Mouse (Mus musculus): ENCODE results near the gene Hoxa2. TPM values are rescaled to one million over a fixed set of nuclear protein-coding genes. Genes with fewer than 3 reads are reported as not detected.

Hoxa2 gene
- polyA plus RNA-seq, 1 experiment from 2014 or later, result 0.10 TPM

DNA sequence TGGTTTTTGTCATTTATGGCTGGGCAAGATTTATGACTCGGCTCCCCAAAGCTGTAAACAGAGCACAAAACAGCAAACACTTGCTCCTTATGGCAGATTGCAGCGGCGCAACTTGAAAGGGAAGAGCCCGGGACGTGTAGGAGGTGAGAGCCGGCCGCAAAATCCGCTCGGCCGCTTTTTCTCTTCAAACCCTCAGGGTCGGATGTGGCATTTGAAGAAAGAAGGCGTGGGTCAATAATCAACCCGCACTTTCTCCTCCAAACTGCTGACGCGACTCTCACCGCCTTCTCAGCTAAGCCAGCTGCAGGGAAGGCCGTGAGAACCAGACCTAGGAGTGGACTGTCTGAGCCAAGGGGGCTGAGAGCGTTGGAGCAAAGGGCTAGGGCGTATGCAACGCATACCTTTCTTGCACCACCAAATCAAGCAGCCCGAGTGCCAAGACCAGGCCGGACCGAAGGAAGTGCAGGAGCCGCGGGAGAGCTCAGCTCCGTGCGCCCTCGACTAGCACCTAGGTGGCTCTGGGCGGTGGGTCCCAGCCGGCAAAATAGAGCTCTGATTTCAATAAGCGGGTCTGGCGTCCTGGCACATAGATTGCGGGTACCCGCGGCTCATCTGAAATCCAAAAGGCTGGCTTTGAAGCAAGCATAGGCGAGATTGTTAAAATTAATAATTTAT lies 12.6 kb upstream of the Hoxa2 start, which contains the start of gene 5730596B20Rik:
TSS of gene 5730596B20Rik (plus strand) at position 438 of the 675 bp plus-strand sequence.
- Histone ChIP-seq H3K36me3 (ENCODE audit: control insufficient read depth, insufficient read depth, low read length) (no peaks in the 10 kb centered on the region), H3K27me3 (ENCODE audit: control insufficient read depth, insufficient read depth, low read depth, low read length) (peaks cover 82% of the 10 kb centered on the region), H3K4me1 (ENCODE audit: control insufficient read depth, insufficient read depth, low read length) (peaks cover 5% of the 10 kb centered on the region), H3K27ac (ENCODE audit: low read length) (no peak within 1 kb of the TSS), H3K4me3 (ENCODE audit: low read depth, low read length) (no peak within 1 kb of the TSS), H3K9me3 (replicated peaks; ENCODE audit: control insufficient read depth, low read length, poor library complexity, severe bottlenecking) (no peaks in the 10 kb centered on the region), H3K4me2 (ENCODE audit: low read length) (no peak within 1 kb of the TSS), H3K9ac (ENCODE audit: low read depth, low read length) (no peak within 1 kb of the TSS)
- no peak for ATAC-seq
- WGBS, result under 1% methylated on average over 36 of the region's 36 CpGs

DNA sequence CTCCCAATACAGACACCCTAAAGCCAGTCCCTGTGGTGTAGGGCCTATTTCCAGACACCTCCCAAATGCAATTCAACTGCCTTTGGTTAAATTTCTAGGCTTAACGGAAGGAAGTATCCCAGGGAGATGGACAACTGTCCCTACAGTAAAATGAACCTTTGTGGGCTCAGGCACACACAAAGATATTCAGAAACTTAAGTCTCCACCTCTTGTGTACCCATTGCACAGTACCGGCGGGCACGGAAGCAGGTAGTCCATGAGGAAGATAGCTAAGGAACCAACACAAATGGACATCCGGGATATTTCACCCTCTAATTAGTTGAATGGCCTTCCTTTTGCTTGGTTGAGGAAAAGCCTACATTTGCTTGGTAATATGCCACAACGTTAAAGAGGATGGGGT lies 11.8 kb upstream of the Hoxa2 start:
- Histone ChIP-seq H3K27ac (ENCODE audit: low read length) (no peak overlapping the region), H3K4me3 (ENCODE audit: low read depth, low read length) (no peak overlapping the region), H3K4me2 (ENCODE audit: low read length) (no peak overlapping the region), H3K9me3 (replicated peaks; ENCODE audit: control insufficient read depth, low read length, poor library complexity, severe bottlenecking) (no peaks in the 10 kb centered on the region), H3K27me3 (ENCODE audit: control insufficient read depth, insufficient read depth, low read depth, low read length) (peaks cover 82% of the 10 kb centered on the region), H3K4me1 (ENCODE audit: control insufficient read depth, insufficient read depth, low read length) (peaks cover 5% of the 10 kb centered on the region), H3K9ac (ENCODE audit: low read depth, low read length) (no peak overlapping the region), H3K36me3 (ENCODE audit: control insufficient read depth, insufficient read depth, low read length) (no peaks in the 10 kb centered on the region)
- ATAC-seq, result no peak
- under 1% methylated on average over 6 of the region's 6 CpGs for WGBS

DNA sequence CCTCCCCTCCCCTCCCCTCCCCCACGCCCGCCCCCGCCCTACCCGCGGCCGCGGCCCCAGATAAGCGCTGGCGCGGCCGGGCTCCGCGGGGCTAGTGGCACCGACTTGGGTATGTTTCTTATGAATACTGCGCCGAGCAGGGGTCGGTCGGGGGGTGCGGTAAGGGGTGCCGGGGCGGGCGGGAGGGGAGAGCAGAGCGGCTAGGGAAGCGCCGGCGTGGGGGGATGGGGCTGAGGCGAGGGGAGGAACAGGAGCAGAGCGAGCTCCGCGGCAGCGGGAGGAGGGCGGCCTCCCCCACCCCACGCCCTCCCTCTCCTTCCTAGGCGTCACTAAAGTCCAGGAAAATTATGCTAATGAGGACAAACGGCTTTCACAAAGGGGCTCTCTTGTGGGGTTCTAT lies 11.2 kb upstream of the Hoxa2 start:
- Histone ChIP-seq H3K4me3 (ENCODE audit: low read depth, low read length) (no peak overlapping the region), H3K27me3 (ENCODE audit: control insufficient read depth, insufficient read depth, low read depth, low read length) (peaks cover 82% of the 10 kb centered on the region), H3K9me3 (replicated peaks; ENCODE audit: control insufficient read depth, low read length, poor library complexity, severe bottlenecking) (no peaks in the 10 kb centered on the region), H3K36me3 (ENCODE audit: control insufficient read depth, insufficient read depth, low read length) (no peaks in the 10 kb centered on the region), H3K4me1 (ENCODE audit: control insufficient read depth, insufficient read depth, low read length) (peaks cover 5% of the 10 kb centered on the region), H3K9ac (ENCODE audit: low read depth, low read length) (no peak overlapping the region), H3K4me2 (ENCODE audit: low read length) (no peak overlapping the region), H3K27ac (ENCODE audit: low read length) (no peak overlapping the region)
- WGBS, result 3% methylated on average over 19 of the region's 35 CpGs
- no peak for ATAC-seq

DNA sequence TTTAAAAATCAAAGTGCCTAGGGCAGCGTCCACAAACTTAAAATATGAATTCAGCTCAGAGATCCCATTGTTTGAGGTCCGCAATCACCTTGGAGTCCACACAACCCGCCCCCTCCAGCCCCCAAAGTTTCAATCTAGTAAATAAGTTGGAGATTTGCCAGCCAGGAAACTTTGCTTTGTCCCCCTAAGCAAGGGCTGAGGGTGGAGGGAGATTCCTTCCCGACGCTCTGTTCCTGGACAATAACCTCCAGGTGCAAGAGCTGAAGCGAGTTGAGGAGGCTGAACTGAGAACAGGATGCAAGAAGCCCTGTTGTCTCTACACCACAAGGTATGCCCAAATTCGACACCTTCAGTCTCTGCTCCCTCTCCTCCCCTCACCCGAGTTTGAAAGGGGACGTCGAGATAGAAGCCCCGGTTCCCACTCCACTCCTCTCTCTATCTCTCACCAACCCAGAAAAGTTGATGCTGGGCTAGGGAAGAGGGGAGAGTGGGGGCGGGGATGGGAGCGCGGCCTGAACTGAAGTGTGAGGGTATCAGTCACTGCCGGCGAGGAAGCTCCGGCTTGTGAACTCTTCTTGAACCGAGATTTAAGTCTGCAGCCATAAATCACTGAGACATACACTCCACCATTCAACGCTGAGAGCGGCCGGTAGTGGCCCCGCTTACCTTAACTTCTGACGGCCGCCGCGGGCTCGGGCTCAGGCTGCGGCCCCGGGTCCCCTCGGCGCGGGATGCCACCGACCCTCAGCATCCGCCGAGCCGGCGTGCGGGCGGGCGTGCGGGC lies 10.5 kb upstream of the Hoxa2 start:
- H3K4me3 ChIP-seq (ENCODE audit: low read depth, low read length), result no peak overlapping the region

DNA sequence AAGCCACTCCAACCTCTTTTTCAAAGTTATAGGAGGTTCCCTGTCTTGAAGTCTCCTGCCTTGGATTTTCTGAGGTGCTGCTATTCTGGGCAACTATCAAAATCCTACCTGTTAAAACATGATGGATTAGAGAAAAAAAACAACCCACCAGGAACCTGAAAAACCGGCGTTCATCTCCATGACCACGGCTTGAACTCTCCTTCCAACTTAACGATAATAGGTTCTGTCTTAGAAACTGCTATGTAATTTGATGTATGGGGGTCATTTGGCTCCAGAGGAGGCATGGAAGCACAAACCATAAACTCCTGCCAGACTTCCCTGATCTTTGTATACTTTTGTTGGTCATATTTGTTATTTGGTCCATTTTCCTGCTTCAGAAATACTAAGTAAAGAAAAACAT lies 9.0 kb upstream of the Hoxa2 start:
- H3K4me1 ChIP-seq (ENCODE audit: control insufficient read depth, insufficient read depth, low read length), result peaks cover 5% of the 10 kb centered on the region
- no peak for ATAC-seq
- 5% methylated on average over 4 of the region's 4 CpGs for WGBS
- H3K4me3 ChIP-seq (ENCODE audit: low read depth, low read length), result no peak overlapping the region
- H3K27me3 ChIP-seq (ENCODE audit: control insufficient read depth, insufficient read depth, low read depth, low read length), result peaks cover 74% of the 10 kb centered on the region
- no peak overlapping the region for H3K4me2 ChIP-seq (ENCODE audit: low read length)
- H3K9me3 ChIP-seq (replicated peaks; ENCODE audit: control insufficient read depth, low read length, poor library complexity, severe bottlenecking), result no peaks in the 10 kb centered on the region
- H3K9ac ChIP-seq (ENCODE audit: low read depth, low read length), result no peak overlapping the region
- H3K27ac ChIP-seq (ENCODE audit: low read length), result no peak overlapping the region
- no peaks in the 10 kb centered on the region for H3K36me3 ChIP-seq (ENCODE audit: control insufficient read depth, insufficient read depth, low read length)

More for the DNA sequence above, 10.5 kb upstream of the Hoxa2 start:
- no peak overlapping the region for H3K4me2 ChIP-seq (ENCODE audit: low read length)
- no peaks in the 10 kb centered on the region for H3K9me3 ChIP-seq (replicated peaks; ENCODE audit: control insufficient read depth, low read length, poor library complexity, severe bottlenecking)
- peaks cover 5% of the 10 kb centered on the region for H3K4me1 ChIP-seq (ENCODE audit: control insufficient read depth, insufficient read depth, low read length)
- H3K27ac ChIP-seq (ENCODE audit: low read length), result no peak overlapping the region
- H3K27me3 ChIP-seq (ENCODE audit: control insufficient read depth, insufficient read depth, low read depth, low read length), result peaks cover 82% of the 10 kb centered on the region
- H3K36me3 ChIP-seq (ENCODE audit: control insufficient read depth, insufficient read depth, low read length), result no peaks in the 10 kb centered on the region
- no peak for ATAC-seq
- under 1% methylated on average over 41 of the region's 41 CpGs for WGBS
- no peak overlapping the region for H3K9ac ChIP-seq (ENCODE audit: low read depth, low read length)

DNA sequence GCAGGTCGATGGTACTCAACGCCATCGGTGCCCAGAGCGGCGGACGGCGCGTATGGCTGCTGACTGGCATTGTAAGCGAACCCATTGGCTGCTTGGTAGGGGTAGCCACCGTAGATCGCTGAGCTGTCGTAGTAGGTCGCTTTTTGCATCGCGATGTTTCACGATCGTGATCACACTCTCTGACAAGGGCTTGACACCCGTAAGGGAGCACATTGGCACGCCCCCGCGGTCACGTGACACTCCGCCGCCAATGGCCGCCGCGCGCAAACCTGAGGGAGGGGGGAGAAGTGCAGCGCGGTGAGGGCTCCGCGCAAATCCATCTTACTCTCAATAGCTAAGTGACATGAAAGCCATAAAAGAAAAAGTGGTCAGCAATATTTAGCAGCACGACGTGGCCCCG lies 7.9 kb upstream of the Hoxa2 start:
- H3K4me1 ChIP-seq (ENCODE audit: control insufficient read depth, insufficient read depth, low read length), result peaks cover 5% of the 10 kb centered on the region

DNA sequence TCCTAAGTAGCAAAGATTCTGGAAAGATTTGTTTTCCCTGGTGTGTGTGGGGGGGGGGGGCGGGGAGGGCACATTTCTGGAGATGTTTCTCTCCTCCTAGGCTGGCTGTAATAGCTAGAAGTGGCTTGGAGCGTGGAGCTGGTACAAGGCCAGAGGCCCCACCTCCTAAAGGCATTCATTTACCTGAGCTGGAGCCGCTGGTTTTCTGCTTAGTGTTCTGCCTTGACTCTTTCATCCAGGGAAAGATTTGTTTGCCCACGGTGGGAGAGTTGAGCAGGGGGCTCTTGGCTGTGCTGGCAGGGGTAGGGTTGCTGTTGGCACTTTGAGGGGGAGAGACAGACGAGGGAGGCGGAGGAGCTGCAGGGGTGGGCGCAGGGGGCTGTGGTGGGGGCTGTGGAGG lies 7.3 kb upstream of the Hoxa2 start:
- peaks cover 5% of the 10 kb centered on the region for H3K4me1 ChIP-seq (ENCODE audit: control insufficient read depth, insufficient read depth, low read length)
- H3K27me3 ChIP-seq (ENCODE audit: control insufficient read depth, insufficient read depth, low read depth, low read length), result peaks cover 72% of the 10 kb centered on the region
- ATAC-seq, result no peak
- H3K4me3 ChIP-seq (ENCODE audit: low read depth, low read length), result no peak overlapping the region
- H3K4me2 ChIP-seq (ENCODE audit: low read length), result no peak overlapping the region
- no peaks in the 10 kb centered on the region for H3K36me3 ChIP-seq (ENCODE audit: control insufficient read depth, insufficient read depth, low read length)
- no peaks in the 10 kb centered on the region for H3K9me3 ChIP-seq (replicated peaks; ENCODE audit: control insufficient read depth, low read length, poor library complexity, severe bottlenecking)
- no peak overlapping the region for H3K27ac ChIP-seq (ENCODE audit: low read length)
- WGBS, result 2% methylated on average over 7 of the region's 7 CpGs
- no peak overlapping the region for H3K9ac ChIP-seq (ENCODE audit: low read depth, low read length)

More for the DNA sequence above, 7.9 kb upstream of the Hoxa2 start:
- ATAC-seq, result no peak
- Histone ChIP-seq H3K27ac (ENCODE audit: low read length) (no peak overlapping the region), H3K36me3 (ENCODE audit: control insufficient read depth, insufficient read depth, low read length) (no peaks in the 10 kb centered on the region), H3K4me3 (ENCODE audit: low read depth, low read length) (no peak overlapping the region), H3K9me3 (replicated peaks; ENCODE audit: control insufficient read depth, low read length, poor library complexity, severe bottlenecking) (no peaks in the 10 kb centered on the region), H3K9ac (ENCODE audit: low read depth, low read length) (no peak overlapping the region), H3K27me3 (ENCODE audit: control insufficient read depth, insufficient read depth, low read depth, low read length) (peaks cover 72% of the 10 kb centered on the region), H3K4me2 (ENCODE audit: low read length) (0 out of 2 replicates have a peak overlapping the region, but pooled peaks have one; percentile 5)
- WGBS, result under 1% methylated on average over 35 of the region's 35 CpGs

DNA sequence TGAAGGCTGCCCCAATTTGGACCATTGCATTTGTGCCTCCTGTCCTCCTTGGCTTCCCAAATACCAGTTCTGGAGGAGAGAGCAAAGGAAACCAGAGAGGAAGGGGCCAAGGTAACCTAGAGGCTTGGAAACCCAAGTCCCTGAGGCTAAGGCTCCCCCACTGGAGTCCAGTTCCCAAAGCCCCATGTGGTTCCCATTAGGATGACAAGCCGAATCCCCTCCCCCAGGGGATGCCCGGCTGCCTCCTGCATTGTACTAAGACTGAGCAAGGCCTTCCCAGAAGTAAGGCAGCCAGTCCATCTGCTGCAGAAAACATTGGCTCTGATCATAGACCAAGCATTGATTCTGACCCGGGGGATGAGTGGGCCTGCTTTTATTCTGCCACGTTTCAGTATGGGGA lies 6.7 kb upstream of the Hoxa2 start:
- Histone ChIP-seq H3K36me3 (ENCODE audit: control insufficient read depth, insufficient read depth, low read length) (no peaks in the 10 kb centered on the region), H3K27me3 (ENCODE audit: control insufficient read depth, insufficient read depth, low read depth, low read length) (peaks cover 74% of the 10 kb centered on the region), H3K9me3 (replicated peaks; ENCODE audit: control insufficient read depth, low read length, poor library complexity, severe bottlenecking) (no peaks in the 10 kb centered on the region), H3K4me2 (ENCODE audit: low read length) (no peak overlapping the region), H3K4me3 (ENCODE audit: low read depth, low read length) (no peak overlapping the region), H3K9ac (ENCODE audit: low read depth, low read length) (no peak overlapping the region), H3K4me1 (ENCODE audit: control insufficient read depth, insufficient read depth, low read length) (peaks cover 5% of the 10 kb centered on the region), H3K27ac (ENCODE audit: low read length) (no peak overlapping the region)
- no peak for ATAC-seq
- 7% methylated on average over 4 of the region's 4 CpGs for WGBS

DNA sequence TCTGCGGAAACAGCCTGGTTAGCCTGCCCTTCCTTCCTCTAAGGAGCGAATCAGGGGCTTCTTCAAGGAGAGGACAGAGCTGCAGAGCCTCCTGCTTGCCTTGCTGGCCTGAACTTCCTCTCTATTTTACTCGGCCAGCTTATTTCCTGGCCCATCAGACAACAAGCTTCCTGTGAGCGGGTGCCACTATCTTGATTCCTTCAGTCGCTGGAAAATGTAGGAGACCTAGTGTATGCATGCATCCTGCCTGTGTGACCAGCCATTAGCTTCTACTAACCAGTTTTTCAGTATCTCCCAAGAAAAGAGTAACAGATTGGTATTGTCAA lies 6.2 kb upstream of the Hoxa2 start:
- ATAC-seq, result no peak
- Histone ChIP-seq H3K27ac (ENCODE audit: low read length) (no peak overlapping the region), H3K4me2 (ENCODE audit: low read length) (no peak overlapping the region), H3K27me3 (ENCODE audit: control insufficient read depth, insufficient read depth, low read depth, low read length) (peaks cover 71% of the 10 kb centered on the region), H3K9me3 (replicated peaks; ENCODE audit: control insufficient read depth, low read length, poor library complexity, severe bottlenecking) (no peaks in the 10 kb centered on the region), H3K4me1 (ENCODE audit: control insufficient read depth, insufficient read depth, low read length) (peaks cover 5% of the 10 kb centered on the region), H3K4me3 (ENCODE audit: low read depth, low read length) (no peak overlapping the region), H3K9ac (ENCODE audit: low read depth, low read length) (no peak overlapping the region), H3K36me3 (ENCODE audit: control insufficient read depth, insufficient read depth, low read length) (no peaks in the 10 kb centered on the region)
- 6% methylated on average over 5 of the region's 5 CpGs for WGBS
